Mouse (Mus musculus): Measurements from ENCODE around the gene Plcg1. TPM values are rescaled to one million over a fixed set of nuclear protein-coding genes. Genes with fewer than 3 reads are reported as not detected.
A peak's percentile ranks its signal among the peaks of the same experiment; 100 is the strongest.

The Plcg1 gene
- total RNA-seq, 2 experiments from 2014 or later: 95.9 to 96.4 TPM

DNA sequence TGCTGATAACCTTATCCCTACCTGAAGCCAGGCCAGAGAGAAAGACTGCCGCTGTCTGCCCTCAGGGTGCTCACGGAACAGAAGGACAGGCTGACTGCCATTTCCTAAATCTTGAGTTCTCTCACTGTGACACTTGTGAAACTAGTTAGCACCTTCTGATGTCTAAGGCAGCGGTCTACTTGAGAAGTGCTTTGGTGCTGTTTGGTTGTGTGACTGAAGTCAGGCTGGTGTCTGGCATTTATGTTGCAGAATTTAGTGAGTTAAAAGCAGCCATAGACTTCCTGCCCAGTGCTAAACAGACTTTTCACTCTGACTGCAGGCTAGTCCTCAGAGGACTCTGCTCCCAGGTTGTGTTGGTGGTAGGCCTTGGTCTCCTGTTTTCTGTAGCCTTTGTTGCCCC is 3.2 kb downstream of the Plcg1 start:
- DNase-seq (ENCODE audit: extremely low spot score in 1 of 2, low spot score in 1 of 2): no peak

DNA sequence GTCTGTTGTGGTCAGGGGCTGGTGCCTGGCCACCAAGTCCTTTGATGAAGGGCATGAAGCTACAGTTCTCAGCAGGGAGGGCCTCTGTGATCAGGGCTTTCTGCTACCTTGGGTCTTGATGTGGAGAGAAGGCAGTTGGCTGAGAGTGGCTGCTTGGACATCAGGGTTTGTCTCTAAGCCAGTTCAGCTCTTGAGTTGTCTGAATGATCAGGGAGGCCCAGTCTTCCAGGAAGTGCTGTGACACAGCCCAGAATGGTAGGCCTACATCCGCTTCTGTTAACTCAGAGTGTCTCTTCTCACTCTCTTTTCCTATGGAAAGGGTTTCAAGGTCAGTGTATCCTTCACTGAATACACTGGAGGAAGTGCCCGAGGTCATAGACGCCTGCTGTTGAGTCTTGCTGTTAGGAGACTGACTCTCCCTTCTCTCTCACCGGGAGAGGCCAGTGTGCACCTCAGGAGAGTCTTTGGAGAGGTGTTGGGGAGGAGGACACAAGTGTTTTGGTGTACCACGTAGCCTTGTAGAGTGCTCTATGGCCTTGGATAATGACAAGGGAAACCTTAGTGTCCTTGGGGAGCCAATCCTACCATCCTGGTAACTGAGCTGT is 4.7 kb downstream of the Plcg1 start:
- no peak for DNase-seq (ENCODE audit: extremely low spot score in 1 of 2, low spot score in 1 of 2)

DNA sequence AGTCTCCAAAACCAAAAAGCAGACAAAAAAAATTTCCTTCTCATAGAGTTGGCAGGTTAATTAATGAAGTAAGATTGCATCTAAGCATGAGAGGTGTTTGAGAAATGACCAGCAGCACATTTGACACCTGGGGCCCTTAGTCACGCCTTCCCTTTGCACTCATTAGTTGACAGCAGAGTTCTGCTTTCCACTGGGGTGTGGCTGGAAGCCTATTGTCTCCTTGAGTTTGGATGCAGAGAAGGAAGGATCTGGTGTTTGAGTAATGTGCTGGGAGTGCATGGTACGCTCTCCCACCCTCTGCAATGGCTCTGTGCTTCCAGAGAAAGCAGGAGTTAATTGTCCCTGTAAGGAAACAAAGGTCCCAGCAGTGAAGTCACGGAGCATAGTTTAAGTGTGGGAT is 5.4 kb downstream of the Plcg1 start:
- no peak for DNase-seq (ENCODE audit: extremely low spot score in 1 of 2, low spot score in 1 of 2)

DNA sequence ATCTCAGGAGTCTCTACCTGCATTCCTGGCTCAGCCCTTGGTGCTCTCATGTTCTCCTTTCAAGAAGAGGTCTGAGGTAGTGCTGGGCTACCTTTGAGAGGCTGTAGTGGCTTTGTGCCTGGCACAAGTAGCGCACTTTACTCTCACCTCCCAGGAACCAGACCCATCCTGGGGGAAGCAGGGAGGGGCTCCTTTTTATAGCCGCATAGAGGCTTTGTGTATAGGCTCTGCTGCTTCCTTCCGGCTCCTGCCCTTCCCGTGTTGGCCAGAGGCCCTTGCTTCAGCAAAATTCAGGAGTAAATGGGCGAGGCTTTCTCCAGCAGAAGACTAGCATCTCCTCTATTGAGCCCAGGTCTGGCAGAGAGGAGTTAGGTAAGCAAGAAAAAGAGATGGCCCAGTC is 7.3 kb downstream of the Plcg1 start:
- no peak for DNase-seq (ENCODE audit: extremely low spot score in 1 of 2, low spot score in 1 of 2)

DNA sequence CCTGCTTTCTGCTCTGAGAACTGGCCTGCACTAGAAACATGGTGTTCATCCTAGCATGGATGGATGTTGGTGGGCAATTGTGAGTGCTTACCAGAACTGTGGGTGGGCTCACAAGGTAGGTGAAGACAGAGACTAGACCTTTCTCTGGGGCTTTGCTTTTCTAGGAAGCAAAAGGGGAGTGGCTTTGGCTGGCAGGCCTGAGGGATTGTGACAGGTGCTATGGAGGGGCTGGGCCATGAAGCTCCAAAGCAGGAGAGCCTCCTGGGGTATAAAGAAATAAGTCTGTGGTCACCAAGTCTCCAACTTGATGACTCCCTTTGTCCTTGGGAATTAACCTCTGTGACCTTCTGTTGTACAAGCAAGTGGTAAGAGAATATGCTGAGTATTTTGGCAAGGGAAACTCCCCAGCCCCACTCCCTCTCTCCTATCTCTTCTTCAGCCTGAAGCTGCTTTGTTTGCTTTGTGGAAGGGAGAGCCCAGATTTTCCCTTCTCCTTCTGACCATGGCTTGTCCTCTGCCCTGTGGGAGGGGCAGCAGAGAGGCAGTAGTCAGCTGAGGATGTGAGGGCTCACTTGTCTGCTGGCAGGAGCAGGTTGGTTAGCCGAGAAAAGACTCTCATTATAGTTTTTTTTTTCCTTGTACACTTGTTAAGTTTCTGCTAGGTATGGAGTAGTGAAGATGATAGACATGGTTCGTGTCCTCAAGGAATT is 8.7 kb downstream of the Plcg1 start:
- no peak for DNase-seq (ENCODE audit: extremely low spot score in 1 of 2, low spot score in 1 of 2)

DNA sequence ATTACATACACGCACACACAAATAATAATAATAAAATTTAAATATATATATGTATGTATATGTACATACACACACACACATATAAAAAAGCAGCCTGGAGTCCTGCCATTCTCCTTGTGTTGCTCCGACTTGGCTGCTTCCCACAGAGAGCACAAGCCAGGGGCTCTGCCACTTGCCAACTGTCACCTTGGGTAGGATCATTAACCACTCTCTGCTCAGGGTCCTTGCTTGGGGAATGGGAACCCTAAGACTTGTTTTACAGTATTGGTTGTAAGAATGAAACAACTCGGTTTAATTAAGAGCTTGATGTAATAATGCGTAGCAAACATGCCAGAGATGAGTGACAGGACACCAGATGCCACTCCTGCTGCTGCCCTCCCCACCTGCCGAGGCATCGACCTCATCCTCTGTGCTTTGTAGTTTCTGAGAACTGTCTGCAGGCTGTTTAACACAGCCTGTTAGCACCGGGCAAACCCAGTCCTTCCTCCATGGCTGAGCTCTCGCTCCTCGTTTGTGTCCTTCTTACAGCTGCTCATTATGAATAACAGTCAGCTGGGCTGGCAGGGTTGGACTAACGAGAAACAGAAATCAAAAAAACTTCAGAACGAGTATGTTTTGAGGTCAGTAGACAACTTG is 9.5 kb downstream of the Plcg1 start:
- no peak for DNase-seq (ENCODE audit: extremely low spot score in 1 of 2, low spot score in 1 of 2)

DNA sequence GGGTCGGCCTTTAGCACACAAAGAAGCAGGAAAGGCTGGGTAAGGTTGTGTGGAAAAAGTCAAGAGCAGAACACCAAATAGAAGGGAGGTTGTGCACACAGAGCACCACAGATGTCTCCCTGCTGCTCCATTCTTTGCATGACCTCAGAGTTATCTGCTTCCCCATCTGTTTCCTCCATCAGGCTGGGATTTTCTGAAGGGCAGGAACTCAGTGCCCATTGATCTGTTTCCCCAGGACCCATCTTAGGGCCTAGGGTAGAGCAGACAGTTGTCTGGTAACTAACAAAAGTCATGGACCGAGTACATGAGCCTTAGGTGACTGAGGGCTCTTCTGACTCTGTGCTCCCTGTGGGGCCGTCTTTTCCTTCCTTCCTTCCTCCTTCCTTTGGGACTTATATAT is 10.5 kb downstream of the Plcg1 start:
- no peak for DNase-seq (ENCODE audit: extremely low spot score in 1 of 2, low spot score in 1 of 2)

DNA sequence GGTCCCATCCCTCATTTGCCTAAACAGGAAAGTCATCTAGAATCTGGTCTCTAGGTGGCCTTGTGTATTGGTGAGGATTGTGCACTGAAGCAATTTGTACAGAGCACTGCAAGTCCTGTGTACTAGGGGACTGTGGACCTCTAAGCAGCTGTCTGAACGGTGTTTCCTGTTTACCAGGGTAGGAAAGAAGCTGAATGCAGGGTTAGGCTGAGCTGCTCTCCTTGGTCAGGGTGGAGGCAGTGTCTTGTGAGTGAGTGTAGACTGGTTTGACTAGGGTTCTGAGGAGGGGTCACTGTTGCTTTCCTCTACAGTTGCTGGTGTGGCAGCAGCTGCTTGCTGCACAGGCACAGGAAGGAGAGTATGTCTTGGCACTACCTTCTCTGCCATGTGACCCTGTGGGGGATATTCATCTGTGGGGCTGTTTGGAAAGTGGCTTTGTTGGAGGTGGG is 11.1 kb downstream of the Plcg1 start:
- no peak for DNase-seq (ENCODE audit: extremely low spot score in 1 of 2, low spot score in 1 of 2)

DNA sequence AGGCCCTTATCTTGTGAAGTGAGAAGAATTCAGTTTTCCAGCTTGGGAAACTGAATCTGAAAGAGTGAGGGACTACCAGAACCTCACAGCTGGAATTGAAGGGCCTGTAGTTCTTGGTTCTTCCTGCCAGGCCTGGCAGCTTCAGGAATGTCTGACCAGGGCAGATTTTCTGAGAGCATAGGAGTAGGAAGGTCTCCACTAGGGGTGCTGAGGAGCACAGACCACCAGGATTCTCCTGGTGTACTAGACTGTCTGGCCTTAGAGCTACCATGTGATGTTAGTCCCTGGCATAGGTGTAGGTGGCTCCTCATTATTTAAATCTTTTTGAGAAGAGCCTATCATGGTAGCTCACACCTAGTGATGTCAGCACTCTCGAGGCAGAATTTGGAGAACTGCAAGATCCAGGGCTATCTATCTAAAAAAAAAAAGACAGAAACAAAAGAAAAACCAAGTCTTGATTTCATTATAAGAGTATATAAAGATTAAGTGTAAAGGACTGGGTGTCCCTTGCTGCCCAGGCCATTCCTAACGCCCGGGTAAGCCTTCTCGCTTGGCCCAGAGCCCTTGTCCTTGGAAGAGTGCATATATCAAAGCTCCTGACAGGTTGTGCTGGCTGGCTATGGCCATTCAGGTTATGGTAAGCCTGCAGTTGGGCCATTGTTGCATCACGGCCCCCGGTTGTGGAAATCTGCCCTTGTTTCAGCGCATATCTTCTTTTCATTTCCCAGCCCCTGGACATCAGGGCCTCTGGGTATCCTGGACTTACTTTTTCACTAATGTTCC is 13.1 kb downstream of the Plcg1 start:
- peak in 1 of 2 experiments; percentile 68 for DNase-seq (ENCODE audit: extremely low spot score in 1 of 2, low spot score in 1 of 2)

DNA sequence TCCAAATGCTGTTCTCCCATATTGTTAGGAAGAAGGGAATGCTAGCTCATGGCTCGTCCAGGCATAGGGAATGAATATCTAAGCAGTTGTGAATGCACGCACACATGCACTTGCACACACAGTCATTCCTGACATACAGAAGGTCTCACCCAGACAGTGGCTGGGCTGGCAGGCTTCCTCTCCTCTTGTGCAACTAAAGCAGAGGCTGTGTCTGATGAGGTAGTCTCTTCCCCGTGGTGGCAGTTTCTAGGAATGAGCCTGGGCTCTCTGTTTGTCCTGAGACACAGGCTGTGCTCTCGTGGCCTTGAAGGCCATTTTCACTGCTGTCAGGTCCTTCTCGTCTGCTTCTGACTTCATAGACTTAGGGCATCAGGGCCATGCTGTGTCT is 13.7 kb downstream of the Plcg1 start:
- DNase-seq (ENCODE audit: extremely low spot score in 1 of 2, low spot score in 1 of 2): no peak

DNA sequence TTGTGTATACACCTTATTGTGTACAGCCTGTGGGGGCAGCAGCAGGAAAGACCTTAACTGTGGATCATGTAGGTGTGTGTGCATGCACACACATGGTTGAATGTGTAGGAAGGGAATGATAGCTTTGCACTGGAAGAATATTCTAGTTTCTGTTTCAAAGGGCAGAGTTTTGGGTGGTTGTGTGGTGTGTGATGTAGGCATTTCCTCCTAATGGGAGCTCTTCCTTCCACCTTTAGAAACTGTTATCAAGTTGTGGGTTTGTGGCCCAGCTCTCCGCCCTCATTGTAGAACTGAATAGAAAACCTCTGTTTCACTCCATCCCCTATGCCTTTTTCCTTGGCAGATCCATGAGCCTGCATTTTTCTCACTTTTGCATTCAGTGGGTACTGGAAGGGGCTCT is 14.4 kb downstream of the Plcg1 start:
- DNase-seq (ENCODE audit: extremely low spot score in 1 of 2, low spot score in 1 of 2): no peak

DNA sequence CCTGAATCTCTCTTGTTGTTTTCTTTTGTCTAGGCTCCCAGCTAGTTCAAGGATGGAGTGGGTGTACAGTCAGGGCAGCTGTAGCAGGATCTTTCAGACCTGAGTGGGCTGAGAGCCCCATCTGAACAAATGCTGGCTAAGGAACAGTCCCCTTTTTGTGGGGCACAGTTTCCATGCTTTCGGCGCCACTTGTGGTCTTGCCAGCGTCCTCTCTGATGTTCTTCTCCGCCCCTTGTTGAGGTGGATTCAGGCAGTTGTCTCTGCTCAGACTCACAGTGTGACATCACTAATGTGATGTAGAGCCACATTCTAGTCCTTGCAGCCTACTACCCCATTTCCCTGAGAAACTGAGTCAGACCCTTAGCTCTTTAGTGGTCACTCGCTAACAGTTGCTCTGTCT is 15.5 kb downstream of the Plcg1 start:
- no peak for DNase-seq (ENCODE audit: extremely low spot score in 1 of 2, low spot score in 1 of 2)

DNA sequence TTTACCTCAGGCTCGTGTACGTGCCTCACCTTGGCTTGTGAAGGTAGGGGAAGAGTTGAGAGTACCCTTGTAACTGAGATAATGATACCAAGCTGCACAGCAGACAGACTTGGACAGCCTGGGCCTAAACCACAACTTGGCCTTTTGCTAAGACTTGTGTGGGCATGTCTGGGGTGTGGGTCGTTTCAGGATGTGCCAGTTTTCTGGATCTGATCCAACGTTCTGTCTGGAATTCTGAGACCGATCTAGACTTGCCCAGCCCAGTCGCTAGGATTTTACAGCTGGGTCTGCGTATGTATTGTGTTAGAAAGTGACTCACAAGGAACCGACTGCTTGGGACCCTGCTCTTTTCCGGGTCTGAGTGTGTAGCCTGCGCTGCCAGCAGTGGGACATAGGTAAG is 16.0 kb downstream of the Plcg1 start:
- DNase-seq (ENCODE audit: extremely low spot score in 1 of 2, low spot score in 1 of 2): no peak

DNA sequence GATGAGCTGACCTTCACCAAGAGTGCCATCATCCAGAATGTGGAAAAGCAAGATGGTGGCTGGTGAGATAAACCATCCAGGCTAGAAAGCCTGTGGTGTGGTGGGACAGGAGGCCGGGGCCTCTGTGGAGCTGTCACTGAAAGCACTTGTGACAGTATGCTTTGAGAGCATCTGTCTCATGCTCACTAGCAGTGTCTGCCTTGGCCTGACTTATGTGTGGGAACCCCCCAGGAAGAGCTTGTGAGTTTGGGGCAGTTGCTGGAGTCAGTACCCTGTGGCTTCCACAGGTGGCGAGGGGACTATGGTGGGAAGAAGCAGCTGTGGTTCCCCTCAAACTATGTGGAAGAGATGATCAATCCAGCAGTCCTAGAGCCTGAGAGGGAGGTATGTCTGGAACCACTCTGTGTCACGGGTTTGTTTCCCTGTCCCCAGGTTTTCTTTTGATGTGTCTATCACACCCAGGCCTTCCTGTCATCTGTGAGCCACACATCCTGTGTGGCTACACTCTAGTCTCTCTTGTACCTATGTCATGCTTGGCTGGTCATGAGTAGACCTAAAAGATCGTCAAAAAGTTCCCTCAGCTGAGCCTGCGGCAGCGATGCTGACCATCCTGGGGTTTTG is 25.6 kb downstream of the Plcg1 start:
- no peak for DNase-seq (ENCODE audit: extremely low spot score in 1 of 2, low spot score in 1 of 2)

DNA sequence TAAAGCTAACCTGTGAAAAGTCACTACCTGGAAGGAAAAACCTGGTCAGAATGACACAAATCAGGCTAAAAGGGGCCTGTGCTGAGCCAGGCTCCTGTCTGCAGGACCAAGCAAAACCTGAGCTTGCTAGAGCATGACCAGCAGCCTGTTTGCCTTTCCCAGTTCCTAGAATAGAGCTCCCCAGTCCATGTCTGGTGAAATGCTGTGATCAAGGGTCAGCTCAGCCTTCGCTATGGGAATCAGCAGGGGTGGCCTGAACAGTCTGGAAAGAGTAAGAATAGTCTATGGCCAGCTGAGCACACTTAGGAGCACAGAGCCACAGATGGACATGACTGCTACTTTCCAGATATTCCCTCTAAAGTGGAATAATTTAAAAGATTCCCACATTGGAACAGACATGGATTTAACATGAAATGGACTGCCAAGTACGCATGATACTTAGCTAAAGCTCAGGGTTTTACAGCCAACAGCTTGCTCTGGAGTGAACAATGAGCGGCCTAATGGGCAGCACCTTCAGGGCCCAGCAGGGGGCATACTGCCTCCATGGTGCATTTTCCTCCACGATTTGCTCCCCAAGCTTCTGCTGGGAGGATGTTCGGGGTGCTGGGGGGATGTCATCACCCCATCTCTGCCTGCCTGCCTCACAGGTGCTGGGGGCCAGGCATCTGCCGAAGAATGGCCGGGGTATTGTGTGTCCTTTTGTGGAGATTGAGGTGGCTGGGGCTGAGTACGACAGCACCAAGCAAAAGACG is 29.5 kb downstream of the Plcg1 start:
- DNase-seq (ENCODE audit: extremely low spot score in 1 of 2, low spot score in 1 of 2): peak; percentile 50 to 75

DNA sequence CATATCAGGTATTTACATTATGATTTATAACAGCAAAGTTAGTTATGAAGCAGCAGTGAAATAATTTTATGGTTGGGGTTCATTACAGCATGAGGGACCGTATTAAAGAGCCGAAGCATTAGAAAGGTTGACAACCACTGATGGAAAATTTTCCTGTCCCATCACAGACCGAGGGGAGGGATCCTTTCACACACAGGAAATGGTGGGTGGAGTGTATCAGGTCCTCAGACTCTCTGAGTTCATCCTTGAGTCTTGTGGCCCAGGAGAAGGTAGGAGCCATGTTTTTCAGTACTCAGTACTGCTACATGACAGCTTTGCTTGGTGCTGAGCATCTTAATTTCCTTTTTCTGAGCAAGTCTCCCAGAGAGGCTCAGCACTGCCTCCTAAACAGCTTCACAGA is 32.7 kb downstream of the Plcg1 start:
- no peak for DNase-seq (ENCODE audit: extremely low spot score in 1 of 2, low spot score in 1 of 2)

DNA sequence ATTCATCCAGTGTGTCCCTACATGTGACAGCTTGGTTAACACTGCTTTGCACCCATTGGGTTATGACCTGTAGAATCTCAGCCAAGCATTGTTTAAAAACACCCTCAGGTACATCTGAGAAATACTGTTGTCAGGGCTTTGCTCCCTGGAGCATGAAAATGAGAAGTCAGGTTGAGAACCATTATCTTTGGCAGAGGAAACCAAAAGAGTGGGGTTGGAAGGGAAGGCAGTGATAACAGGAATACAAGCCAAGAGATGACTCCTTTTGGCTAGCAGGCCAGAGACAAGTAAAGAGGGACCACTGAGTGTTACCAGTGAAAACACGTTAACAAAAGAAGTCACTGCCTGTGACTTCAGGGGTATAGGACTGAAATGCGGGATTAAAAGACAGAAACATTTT is 33.3 kb downstream of the Plcg1 start:
- DNase-seq (ENCODE audit: extremely low spot score in 1 of 2, low spot score in 1 of 2): no peak

DNA sequence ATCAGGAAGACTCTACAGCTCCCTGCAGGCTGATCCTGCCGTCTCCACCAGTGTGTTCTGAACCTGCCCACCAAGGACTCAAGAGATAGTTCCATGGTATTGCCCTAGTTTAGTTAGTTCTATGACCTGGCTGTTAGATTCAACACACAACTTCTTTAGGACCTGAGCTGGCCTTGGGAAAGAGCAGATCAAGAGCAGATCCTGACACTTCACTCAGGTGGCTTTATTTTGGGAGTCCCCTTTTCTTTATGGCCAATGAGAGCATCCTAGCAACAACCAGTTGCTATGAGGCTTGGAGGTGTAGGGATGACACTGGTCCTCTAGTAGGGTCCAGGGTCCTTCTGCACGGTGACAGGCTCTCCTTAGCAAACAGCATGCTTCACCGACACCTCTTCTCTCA is 34.0 kb downstream of the Plcg1 start:
- no peak for DNase-seq (ENCODE audit: extremely low spot score in 1 of 2, low spot score in 1 of 2)

DNA sequence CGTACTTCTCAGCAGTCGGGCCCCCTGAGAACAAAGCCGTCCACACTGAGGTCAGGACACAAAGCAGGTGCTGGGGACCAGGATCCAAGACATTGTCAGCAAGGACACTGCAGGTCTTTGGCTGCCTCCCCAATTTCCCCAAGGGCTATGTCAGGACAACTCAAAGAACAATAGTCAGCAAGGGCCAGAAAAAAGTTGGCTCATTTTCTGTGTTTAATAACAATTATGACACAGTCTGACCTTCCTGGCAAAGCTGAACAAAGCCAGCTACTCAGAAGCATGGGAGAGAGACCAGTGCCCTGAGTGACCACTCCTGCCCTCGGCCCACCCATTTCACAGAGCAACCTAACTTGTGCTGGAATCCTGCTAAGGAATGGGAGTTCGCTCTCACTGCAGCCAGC is 35.3 kb downstream of the Plcg1 start:
- no peak for DNase-seq (ENCODE audit: extremely low spot score in 1 of 2, low spot score in 1 of 2)

DNA sequence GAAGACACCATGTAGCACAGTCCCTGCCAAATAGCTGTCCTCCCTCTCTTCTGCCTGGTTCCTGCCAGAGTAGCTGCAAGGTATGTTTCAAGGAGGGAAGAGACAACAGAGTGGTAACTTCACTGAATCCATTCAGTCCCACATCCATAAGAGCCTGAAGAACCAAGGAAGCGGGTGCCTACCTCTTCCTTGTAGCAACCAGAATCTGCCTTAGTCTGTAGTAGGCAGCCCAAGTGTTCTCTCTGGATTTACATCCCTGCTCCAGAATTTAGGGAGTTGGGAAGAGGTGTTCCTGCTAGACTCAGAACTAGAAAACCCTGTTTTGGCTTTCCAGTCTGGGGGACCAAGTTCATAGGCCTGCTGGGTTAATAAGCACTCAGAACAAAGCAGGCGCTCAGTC is 36.1 kb downstream of the Plcg1 start:
- no peak for DNase-seq (ENCODE audit: extremely low spot score in 1 of 2, low spot score in 1 of 2)

All from layer of hippocampus, postnatal 25 days (tissue).